Mouse (Mus musculus) forebrain, postnatal 0 days (tissue): Measurements from ENCODE around the gene Hoxc8. TPM values are rescaled to one million over a fixed set of nuclear protein-coding genes. Genes with fewer than 3 reads are reported as not detected.

ENCODE experiments used
- ATAC-seq: fragments of 200-750 bp; cut with Nextera tagmentation; 2 replicates; pipeline ENCODE4 v1.8.0; 2017; ENCODE audit warnings: mild to moderate bottlenecking, moderate library complexity
- DNase-seq: peaks from one replicate; pipeline ENCODE4 v3.0.0-alpha.2; 2015
- H3K27ac ChIP-seq: fragments of 300-500 bp; sonication (generic); 2 replicates; pipeline ENCODE4 v1.5.1; 2014; ENCODE audit warnings: low read depth, mild to moderate bottlenecking, antibody characterized with exemption, low read length, moderate library complexity, mixed read lengths
- H3K27me3 ChIP-seq: fragments of 300-500 bp; sonication (generic); 2 replicates; pipeline ENCODE4 v1.6.1; 2014; ENCODE audit warnings: mild to moderate bottlenecking, low read length, mixed read lengths; ENCODE audit not compliant: insufficient read depth
- H3K36me3 ChIP-seq: fragments of 300-500 bp; sonication (generic); 2 replicates; pipeline ENCODE4 v1.6.1; 2014; ENCODE audit warnings: mild to moderate bottlenecking, moderate library complexity; ENCODE audit not compliant: insufficient read depth
- H3K4me1 ChIP-seq: fragments of 300-500 bp; sonication (generic); 2 replicates; pipeline ENCODE4 v1.6.1; 2014; ENCODE audit warnings: antibody characterized with exemption; ENCODE audit not compliant: insufficient read depth
- H3K4me2 ChIP-seq: fragments of 300-500 bp; sonication (generic); 2 replicates; pipeline ENCODE4 v1.6.1; 2014; ENCODE audit warnings: low read depth, mild to moderate bottlenecking, moderate library complexity
- H3K4me3 ChIP-seq: fragments of 300-500 bp; sonication (generic); 2 replicates; pipeline ENCODE4 v1.5.1; 2014; ENCODE audit warnings: low read depth, low read length, mixed read lengths
- H3K9ac ChIP-seq: fragments of 300-500 bp; sonication (generic); 2 replicates; pipeline ENCODE4 v1.6.1; 2014; ENCODE audit warnings: mild to moderate bottlenecking
- H3K9me3 ChIP-seq: fragments of 300-500 bp; sonication (generic); 2 replicates; pipeline ENCODE4 v1.6.1; 2016; ENCODE audit warnings: low read length
- CTCF ChIP-seq: sonication (generic); IDR thresholded peaks from 2 replicates; pipeline ENCODE4 v1.5.1; 2016; ENCODE audit warnings: antibody characterized with exemption, control low read depth, low read depth
- WGBS: fragments of 180-500 bp; shearing (Covaris S2); extraction: QIAGEN DNeasy Blood & Tissue Kit; methylation state at CpG from one replicate; pipeline ENCODE4 v1.1.7; 2014; 5-methylcytosine and 5-hydroxymethylcytosine counted together
- polyA plus RNA-seq: library from polyadenylated mRNA; unstranded; fragments of >200 nt; fragmentation: Nextera tagmentation; extraction: Ambion mirVana; gene quantifications from 2 replicates; pipeline ENCODE4 v1.2.1, GENCODE M21; 2015
- total RNA-seq: library from RNA; depleted of rRNA; stranded (reverse); fragments of >200 nt; gene quantifications from 2 replicates; pipeline ENCODE4 v1.2.3, GENCODE M21; 2014

Hoxc8 gene
- total and polyA plus RNA-seq, 2 experiments from 2014 or later, result not detected

DNA sequence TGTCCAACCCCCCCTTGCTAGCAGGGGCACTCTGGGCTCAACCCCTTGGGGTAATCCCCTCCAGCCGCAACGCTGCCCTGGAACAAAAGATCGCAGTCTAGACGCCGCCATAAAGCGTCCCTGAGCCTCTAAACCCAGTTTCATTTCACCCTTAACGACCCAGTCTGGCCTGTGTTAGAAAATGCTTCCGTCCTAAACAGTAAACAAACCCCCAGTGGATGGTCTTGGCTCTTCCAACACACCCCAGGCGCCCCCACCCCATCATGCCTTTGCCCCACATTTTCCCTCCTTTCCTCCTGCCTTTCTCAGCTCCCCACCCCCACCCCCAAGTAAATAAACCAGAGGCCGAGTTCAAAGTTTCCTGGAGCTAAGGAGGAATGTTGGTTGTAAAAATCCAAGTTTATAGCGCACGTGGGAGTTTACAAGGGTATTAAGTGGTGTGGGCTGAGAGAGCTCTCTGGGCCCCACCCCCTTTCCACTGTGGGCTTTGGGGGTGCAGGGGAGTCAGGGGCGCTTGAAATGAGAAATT is 30.7 kb upstream of the Hoxc8 start:
- H3K27me3 ChIP-seq, result peaks cover 96% of the 10 kb centered on the region
- H3K4me3 ChIP-seq, result no peak overlapping the region
- under 1% methylated on average over 13 of the region's 13 CpGs for WGBS
- H3K9ac ChIP-seq, result no peak overlapping the region
- no peak overlapping the region for H3K4me2 ChIP-seq
- ATAC-seq (no peak), DNase-seq (no peak)
- no peaks in the 10 kb centered on the region for H3K9me3 ChIP-seq
- no peak for TF ChIP-seq CTCF
- no peaks in the 10 kb centered on the region for H3K36me3 ChIP-seq
- H3K27ac ChIP-seq, result no peak overlapping the region
- no peaks in the 10 kb centered on the region for H3K4me1 ChIP-seq

DNA sequence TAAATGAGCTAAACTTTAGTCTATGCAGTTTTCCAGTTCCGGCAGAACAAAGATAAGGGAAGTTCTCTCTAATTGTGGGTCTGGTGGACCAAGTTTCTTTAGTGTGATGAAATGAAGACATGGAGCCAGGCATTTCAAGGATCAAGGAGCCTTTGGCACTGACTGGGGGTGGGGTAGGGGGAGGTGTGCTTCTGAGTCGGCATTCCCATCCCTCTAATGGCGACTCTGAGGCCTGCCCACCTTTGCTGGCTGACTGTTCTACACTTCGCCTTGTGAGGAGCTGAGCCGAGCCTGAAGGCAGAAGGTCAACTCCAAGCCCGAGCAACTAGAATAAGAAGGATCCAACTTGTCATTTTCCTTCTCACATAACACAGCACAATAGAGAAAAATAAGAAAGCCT is 28.7 kb upstream of the Hoxc8 start:
- DNase-seq, result no peak
- no peak overlapping the region for H3K4me3 ChIP-seq
- no peak for TF ChIP-seq CTCF
- H3K27ac ChIP-seq, result no peak overlapping the region
- H3K4me2 ChIP-seq, result no peak overlapping the region
- no peaks in the 10 kb centered on the region for H3K9me3 ChIP-seq
- 5% methylated on average over 6 of the region's 6 CpGs for WGBS
- H3K27me3 ChIP-seq, result peaks cover 98% of the 10 kb centered on the region
- no peak overlapping the region for H3K9ac ChIP-seq
- H3K4me1 ChIP-seq, result no peaks in the 10 kb centered on the region
- ATAC-seq, result no peak
- H3K36me3 ChIP-seq, result no peaks in the 10 kb centered on the region

- no peaks in the 10 kb centered on the region for H3K9me3 ChIP-seq
- H3K4me2 ChIP-seq, result no peak overlapping the region
- H3K4me3 ChIP-seq, result no peak overlapping the region
- no peak overlapping the region for H3K9ac ChIP-seq
- peaks cover 98% of the 10 kb centered on the region for H3K27me3 ChIP-seq
- no peak for TF ChIP-seq CTCF
- DNase-seq (peak; percentile 42), ATAC-seq (no peak)
- WGBS, result under 1% methylated on average over 13 of the region's 13 CpGs
- no peak overlapping the region for H3K27ac ChIP-seq
- H3K36me3 ChIP-seq, result no peaks in the 10 kb centered on the region
- H3K4me1 ChIP-seq, result no peaks in the 10 kb centered on the region
Measured at GRCm38 (mm10) chr15:102962492-102962891, 27.9 kb upstream of the Hoxc8 start.

- Histone ChIP-seq H3K36me3 (no peaks in the 10 kb centered on the region), H3K27me3 (peaks cover 96% of the 10 kb centered on the region), H3K4me3 (no peak overlapping the region), H3K4me2 (no peak overlapping the region), H3K9me3 (no peaks in the 10 kb centered on the region), H3K27ac (no peak overlapping the region), H3K4me1 (no peaks in the 10 kb centered on the region), H3K9ac (no peak overlapping the region)
- no peak for ATAC-seq
- DNase-seq, result no peak
- TF ChIP-seq CTCF, result no peak
- 1% methylated on average over 8 of the region's 8 CpGs for WGBS
Measured at GRCm38 (mm10) chr15:102963259-102963658, 27.1 kb upstream of the Hoxc8 start.

DNA sequence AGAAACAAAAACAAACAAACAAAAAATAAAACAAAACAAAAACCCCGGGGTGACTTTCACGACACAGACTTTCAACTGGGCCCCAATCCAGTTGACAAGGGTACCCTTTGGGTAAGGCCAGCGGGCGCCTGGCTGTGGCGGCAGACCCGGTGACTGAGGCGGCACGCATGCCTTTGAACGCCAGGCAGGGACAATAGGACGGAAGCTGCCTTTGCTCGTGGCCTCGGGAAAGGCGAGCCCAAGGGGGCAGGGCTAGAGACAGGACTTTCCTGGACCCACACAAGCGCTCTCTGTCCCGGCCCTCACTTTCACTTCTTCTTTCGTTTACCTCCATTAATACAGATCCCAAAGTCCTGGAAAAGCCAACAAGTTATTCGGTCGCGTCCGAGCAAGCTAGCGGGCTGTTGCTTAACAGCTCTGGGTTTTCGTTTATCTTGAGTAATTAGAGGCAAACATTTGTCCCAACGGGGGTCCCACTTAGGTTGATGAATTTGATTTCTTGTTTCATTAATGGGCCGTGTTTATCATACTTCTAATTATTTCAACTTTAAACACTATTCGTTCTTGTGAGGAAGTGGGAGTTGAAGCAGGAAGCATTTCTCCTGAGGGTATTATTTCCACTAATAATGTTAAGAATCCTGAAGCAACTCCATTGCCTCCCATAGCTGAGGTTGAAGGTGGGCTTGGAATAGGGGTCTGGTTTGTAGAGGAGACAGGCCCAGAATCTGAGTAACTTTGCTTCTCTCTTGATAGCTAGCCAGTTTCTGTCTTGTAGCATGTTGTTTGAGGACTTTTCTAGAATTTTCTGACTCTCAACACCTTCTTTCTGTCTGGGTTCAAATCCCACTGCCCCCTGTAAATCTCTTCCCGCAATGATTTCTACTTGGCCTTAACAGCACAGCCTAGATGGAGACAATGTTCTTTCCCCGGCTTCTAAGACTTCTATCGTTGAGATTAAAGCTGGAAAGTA is 26.5 kb upstream of the Hoxc8 start:
- Histone ChIP-seq H3K9me3 (no peaks in the 10 kb centered on the region), H3K4me1 (no peaks in the 10 kb centered on the region), H3K4me2 (no peak overlapping the region), H3K27ac (no peak overlapping the region), H3K4me3 (no peak overlapping the region), H3K9ac (no peak overlapping the region), H3K27me3 (peaks cover 96% of the 10 kb centered on the region), H3K36me3 (no peaks in the 10 kb centered on the region)
- 2% methylated on average over 28 of the region's 28 CpGs for WGBS
- TF ChIP-seq CTCF, result no peak
- ATAC-seq, result no peak
- peak; percentile 55 for DNase-seq

DNA sequence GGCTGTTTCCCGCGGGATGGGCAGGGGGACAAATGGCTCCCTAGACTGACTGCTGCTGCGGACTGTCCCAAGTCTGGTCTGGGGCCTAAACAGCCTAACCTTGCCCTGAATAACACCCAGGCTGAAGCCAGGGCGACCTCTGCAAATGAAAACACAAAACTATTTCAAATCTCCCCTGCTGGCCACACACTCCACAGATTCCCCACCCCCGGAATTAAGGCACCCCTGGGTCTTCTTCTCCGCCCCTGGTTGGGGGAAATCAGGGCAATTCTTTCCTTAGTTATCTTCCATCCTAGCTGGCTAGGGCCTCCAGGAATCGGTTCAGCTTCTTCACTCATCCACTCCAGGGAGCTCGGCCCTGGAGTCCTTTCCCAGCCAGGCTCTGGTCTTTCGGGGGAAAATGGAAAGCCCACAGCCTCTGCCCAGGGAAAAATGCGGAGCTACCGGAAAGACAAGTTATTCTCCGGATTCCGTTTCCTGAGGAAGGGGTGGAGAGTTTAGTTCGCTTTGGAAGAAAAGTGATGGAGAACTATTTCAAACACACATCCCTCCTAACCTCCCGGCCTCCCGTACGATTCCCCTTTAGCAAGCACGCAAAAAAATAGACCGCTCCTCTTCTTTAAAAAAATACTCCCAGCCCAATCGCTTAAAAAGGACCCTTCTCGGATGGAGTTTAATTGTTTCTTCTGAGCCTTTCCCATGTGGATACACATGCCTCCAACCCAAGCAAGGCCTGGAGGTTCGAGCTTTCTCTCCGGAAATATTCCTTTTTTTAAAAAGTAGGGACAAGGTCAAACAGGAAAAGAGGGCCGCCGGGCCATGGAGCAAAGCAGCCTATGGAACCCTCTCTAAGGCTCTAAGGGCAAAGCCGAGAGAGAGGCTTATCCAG is 25.2 kb upstream of the Hoxc8 start:
- Histone ChIP-seq H3K4me2 (no peak overlapping the region), H3K4me3 (no peak overlapping the region), H3K4me1 (no peaks in the 10 kb centered on the region), H3K27ac (no peak overlapping the region), H3K9ac (no peak overlapping the region), H3K9me3 (no peaks in the 10 kb centered on the region), H3K27me3 (peaks cover 96% of the 10 kb centered on the region), H3K36me3 (no peaks in the 10 kb centered on the region)
- no peak for TF ChIP-seq CTCF
- DNase-seq (no peak), ATAC-seq (no peak)
- WGBS, result 4% methylated on average over 26 of the region's 26 CpGs
